Mouse (Mus musculus): ENCODE data around the gene Dynll1. TPM values are rescaled to one million over a fixed set of nuclear protein-coding genes. Genes with fewer than 3 reads are reported as not detected.

Gene Dynll1
- polyA plus RNA-seq, 1 experiment, result 399 TPM

DNA sequence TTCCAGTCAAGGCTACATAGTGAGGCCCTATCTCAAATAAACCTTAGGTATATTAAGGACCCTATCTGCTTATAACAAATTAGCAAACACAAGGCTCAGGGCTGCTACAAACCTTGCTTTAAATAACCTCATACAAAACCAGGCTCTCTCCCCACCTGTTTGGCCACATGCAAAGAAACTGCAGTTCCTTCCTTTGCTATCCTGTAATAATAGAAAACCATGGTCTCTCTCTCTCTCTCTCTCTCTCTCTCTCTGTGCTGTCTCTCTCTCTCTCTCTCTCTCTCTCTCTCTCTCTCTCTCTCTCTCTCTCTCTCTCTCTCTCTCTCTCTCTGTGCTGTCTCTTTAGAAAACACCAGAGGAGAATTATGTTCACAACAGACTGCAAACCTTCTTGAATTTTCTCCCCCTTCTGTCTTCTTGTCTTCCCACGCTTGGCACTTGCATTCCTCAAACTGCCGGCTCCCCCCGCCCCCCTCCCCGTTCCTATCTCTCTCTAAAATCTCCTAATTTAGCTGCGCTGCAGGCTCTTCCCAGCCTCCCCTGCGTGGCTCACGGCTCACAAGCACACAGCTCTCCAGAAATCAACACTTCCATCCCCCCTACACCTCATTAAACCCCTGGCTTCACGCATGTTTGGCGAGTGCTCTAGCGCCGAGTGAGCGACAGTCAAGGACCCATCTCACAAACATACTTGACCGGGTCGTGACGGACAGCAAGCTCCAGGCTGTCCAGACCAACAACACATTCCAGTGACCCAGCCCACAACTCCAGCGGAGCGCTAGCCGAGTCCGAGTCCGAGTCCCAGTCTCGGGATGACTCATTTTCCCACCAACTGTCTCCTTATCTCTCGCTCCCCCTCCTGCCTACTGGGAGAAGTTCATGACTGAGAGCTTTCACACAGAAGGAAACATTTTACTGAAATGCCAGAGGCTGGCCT is 18.5 kb upstream of the Dynll1 start:
- no peak for TF ChIP-seq GATA1 (IDR thresholded peaks at IDR 0.05; ENCODE audit: low read length)

DNA sequence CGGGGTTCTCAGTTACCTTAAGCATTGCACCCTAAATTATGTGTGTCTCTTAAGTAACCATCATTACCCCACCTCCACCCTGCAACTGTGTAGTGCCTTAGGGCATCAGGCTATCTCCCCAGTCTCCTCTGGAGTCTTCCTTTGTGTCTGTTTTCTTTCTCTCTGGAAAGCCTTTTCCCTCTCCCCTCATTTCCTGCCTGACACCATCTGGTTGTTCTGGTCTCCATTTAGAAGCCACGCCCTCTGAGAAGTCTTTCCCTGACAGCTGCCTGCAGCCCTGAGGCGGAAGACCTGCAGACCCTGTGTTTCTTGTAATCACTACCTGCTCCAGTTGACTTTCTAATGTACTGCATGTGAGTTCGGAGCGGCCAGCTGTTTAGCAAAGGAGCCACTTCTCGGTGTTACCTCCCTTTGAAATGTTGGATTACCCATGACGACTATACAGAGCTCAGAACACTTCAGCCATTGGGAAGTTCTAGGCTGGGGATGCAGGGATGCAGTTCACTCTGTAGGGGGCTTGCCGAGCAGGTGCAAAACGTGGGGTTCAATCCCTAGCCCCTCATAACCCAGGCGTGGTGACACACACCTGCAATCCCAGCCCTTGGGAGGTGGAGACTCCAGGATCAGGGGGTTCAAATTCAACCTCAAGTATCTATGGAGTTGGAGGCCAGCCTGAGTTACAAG is 17.0 kb upstream of the Dynll1 start:
- no peak for TF ChIP-seq GATA1 (IDR thresholded peaks at IDR 0.05; ENCODE audit: low read length)

DNA sequence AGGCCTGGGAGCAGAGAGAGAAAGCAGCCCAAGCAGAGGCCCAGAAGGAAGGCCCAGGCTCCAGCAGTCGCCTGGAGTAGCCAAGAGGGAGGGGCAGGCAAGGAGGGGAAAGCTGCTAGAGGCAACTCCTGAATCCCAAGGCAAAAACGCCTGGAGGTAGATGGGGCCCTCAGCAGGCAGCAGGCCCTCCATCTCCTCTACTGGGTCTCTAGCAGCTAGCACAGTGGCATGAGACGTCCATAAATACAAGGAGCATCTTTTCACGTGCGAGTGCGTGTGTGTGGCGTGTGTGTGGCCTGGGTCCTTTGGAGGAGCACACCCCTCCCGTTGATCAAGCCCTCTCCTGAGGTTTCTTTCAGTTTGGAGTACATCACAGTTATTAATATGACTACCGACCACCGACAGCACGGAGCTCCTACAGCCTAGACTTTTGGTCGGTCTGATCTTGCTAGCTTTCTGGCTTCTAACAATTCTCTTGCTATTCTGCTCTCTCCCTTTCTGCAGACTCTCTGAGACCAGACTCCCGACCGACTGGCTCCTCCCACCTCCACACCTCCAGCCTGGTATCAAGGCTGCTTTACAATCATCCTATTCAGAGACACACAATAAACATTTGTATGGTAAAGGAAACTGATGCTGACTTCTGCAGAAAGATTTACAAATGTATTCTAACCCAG is 16.3 kb upstream of the Dynll1 start:
- TF ChIP-seq GATA1 (IDR thresholded peaks at IDR 0.05; ENCODE audit: low read length), result no peak

DNA sequence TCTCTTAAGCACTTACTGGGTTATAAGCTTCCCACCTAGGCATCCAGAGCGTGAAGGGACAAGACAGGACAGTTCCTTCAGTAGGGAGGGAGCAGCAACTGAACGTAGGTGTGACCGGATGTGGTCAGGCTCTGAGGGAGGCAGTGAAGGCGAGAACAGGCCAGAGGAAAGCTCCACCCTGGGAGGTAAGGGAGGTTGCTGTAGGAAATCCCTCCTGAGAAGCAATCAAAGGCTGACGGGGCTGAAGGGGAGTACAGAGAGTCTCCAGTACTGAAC is 12.8 kb upstream of the Dynll1 start:
- no peak for TF ChIP-seq GATA1 (IDR thresholded peaks at IDR 0.05; ENCODE audit: low read length)

- TF ChIP-seq GATA1 (IDR thresholded peaks at IDR 0.05; ENCODE audit: low read length), result no peak
Observed at GRCm38 (mm10) chr5:115312816-115313667, 12.2 kb upstream of the Dynll1 start.

DNA sequence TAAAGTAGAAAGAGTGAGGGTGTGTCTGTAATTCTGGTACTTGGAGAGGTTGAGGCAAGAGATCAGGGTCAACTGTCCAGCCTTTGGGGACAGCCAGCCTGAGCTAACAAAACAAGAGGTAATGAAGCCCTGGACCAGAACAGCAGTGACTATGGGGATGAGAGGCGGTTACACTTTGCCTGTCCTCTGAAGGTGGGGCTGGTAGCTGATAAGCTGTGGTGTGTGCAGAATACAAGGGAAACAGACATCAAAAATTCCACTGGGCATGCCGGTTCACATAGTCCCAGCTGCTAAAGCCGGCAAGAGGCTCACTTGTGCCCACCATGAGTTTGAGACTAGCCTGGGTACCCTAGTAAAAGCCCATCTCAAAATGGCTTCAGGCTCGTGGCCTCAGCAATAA is 11.6 kb upstream of the Dynll1 start:
- no peak for TF ChIP-seq GATA1 (IDR thresholded peaks at IDR 0.05; ENCODE audit: low read length)

DNA sequence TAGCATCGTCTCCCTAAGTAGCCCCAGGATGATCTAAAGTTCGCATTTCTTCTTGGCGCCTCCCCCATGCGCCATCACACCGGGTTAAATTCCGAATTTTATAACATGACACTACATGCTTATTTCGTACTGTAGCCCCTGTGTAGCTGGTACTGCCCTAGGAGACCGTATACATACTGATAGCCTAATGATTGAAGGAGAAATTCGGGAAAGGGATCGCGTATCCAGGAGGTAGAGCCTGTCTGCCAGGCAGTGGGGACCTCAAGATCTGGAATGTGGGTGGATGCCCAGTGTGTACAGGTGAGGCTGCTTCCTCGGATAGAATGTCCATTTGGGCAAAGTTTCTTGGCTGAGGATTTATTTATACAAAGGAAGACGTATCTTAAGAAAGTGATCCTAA is 816 bp upstream of the Dynll1 start:
- no peak for TF ChIP-seq GATA1 (IDR thresholded peaks at IDR 0.05; ENCODE audit: low read length)

DNA sequence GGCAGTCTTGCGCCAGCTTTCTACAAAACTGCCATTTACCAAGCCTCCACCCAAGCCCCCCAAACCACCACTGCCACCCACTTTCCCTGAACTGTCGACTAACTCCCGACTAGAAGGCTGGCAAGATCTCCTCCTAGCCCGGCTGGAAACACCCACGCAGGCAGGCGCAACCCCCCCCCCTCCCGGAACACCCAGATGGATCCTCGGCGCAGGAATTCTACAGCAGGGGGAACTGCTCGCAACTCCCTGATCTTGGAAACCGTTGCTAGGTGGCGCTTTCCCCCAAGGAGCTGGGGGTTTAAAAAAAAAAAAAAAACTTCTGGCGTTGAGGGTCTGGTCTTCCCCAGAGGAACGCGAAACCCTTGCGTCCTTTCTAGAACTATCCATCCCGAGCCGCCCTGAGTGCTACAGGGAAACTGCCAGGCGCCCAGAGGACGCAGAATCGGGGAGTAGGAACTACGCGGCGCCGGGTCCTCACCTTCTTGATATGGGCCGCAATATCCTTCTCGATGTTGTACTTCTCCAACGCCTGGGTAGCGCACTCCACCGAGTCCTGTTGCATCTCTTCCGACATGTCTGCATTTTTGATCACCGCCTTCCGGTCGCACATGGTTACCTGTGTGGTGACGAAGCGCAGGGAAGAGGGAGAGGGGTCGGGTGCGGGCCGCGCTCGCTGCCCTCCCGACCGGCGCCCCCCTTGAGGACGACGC is 609 bp downstream of the Dynll1 start:
- no peak for TF ChIP-seq GATA1 (IDR thresholded peaks at IDR 0.05; ENCODE audit: low read length)

GRCm38 (mm10) chr5:115296347-115296746 is 4.5 kb downstream of the Dynll1 start:
- no peak for TF ChIP-seq GATA1 (IDR thresholded peaks at IDR 0.05; ENCODE audit: low read length)

DNA sequence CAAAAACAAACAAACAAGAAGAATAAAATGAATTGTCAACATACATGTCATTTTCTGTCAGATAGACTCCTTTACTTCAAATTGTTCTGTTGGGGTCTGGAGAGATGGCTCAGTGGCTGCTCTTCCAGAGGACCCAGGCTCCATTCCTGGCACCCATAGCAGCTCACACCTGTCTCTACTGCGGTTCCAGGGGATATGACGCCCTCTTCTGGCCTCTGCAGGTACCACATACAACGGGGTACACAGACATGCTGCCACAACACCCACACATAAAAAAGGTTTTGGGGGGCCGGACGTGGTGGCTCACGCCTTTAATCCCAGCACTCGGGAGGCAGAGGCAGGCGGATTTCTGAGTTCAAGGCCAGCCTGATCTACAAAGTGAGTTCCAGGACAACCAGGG is 6.6 kb downstream of the Dynll1 start:
- TF ChIP-seq GATA1 (IDR thresholded peaks at IDR 0.05; ENCODE audit: low read length), result no peak

GRCm38 (mm10) chr5:115284735-115285134 is 16.1 kb downstream of the Dynll1 start:
- TF ChIP-seq GATA1 (IDR thresholded peaks at IDR 0.05; ENCODE audit: low read length), result no peak

GRCm38 (mm10) chr5:115280050-115280687 is 20.6 kb downstream of the Dynll1 start:
- no peak for TF ChIP-seq GATA1 (IDR thresholded peaks at IDR 0.05; ENCODE audit: low read length)

DNA sequence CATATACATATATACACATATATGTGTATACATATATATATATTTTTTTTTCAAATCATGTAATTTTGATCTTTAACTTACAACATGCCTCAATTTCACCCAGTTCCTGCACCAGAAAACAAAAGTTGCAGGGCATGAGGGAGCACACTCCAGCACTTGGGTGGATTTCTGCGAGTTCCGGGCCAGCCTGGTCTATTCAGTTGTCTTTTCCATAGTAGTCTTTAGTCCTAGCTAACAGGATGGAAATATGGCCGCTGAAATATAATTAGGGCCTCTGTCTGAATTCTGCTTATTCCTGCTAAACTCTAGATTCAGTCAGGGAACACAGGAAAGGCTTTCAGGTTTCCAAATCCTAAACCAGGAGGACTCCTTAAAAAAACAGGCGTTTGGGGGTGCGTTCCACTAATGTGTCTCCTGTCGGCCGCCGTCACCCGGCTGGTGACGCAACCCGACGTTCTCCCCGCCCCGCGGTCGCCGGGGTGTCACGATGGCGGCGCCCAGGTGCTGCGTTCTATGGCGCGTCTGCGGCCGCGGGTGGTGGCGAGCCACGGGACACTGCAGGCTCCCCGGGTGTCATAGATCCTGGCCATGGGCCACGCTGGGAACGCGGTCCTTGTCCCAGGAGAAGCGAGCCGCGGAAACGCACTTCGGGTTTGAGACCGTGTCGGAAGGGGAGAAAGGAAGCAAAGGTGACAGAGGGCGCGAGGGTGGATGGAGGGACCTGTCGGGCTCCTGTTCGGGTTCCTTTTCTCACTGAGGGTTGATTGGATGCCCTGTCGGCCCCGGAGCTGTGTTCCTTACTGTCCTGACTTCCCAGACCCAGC is 21.4 kb downstream of the Dynll1 start, which contains the start of gene Coq5:
Gene Coq5 (plus strand): TSS at position 441 of the 824 bp plus-strand sequence.
- no peak for TF ChIP-seq GATA1 (IDR thresholded peaks at IDR 0.05; ENCODE audit: low read length)
